Mouse (Mus musculus): Measurements from ENCODE around the gene Ly6g6f. TPM values are rescaled to one million over a fixed set of nuclear protein-coding genes. Genes with fewer than 3 reads are reported as not detected.

The Ly6g6f gene
- polyA plus RNA-seq, 1 experiment from 2014 or later, result 0.36 TPM

DNA sequence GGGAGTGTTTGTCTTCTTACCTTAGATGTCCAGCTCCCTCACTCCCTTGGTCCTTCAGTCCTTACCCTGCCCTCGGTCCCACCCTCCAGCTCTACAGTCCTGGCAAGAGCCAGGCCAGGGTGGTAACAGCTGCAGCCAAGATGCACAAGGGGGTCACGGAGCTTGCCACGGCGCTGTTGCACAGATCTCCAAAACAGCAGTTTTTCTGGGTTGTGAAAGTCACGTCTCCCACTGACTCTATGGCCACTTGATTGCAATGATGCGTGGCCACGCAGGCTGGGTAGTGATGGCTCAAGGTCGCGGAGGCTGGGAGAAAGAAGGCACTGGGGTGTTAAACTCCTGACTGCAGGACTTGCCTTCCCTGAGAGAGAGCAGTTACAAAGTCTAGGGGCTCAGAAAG is 14.0 kb downstream of the Ly6g6f start:
- ATAC-seq (replicated peaks; ENCODE audit: insufficient number of reproducible peaks, low FRiP score, low TSS enrichment, low read depth) (no peak), DNase-seq (ENCODE audit: low spot score) (no peak)
- H3K36me3 ChIP-seq (replicated peaks; ENCODE audit: control insufficient read depth, insufficient read depth, low read depth, low read length), result no peaks in the 10 kb centered on the region
- peaks cover 6% of the 10 kb centered on the region for H3K27me3 ChIP-seq (ENCODE audit: control insufficient read depth, insufficient read depth, low read length)
- WGBS, result 81% methylated on average over 9 of the region's 9 CpGs
- no peak overlapping the region; the same call in 1 of the 2 replicates for H3K27ac ChIP-seq (replicated peaks; ENCODE audit: low read depth, low read length)
- no peak overlapping the region for H3K4me3 ChIP-seq (ENCODE audit: low read depth, low read length)
- H3K9ac ChIP-seq (replicated peaks; ENCODE audit: low read length), result no peak overlapping the region
- no peak overlapping the region for H3K4me2 ChIP-seq (ENCODE audit: low read depth, low read length)
- no peaks in the 10 kb centered on the region for H3K9me3 ChIP-seq (replicated peaks; ENCODE audit: control insufficient read depth, low read length)
- peaks cover 2% of the 10 kb centered on the region; the same call in 1 of the 2 replicates for H3K4me1 ChIP-seq (ENCODE audit: control insufficient read depth, insufficient read depth, low read length)

DNA sequence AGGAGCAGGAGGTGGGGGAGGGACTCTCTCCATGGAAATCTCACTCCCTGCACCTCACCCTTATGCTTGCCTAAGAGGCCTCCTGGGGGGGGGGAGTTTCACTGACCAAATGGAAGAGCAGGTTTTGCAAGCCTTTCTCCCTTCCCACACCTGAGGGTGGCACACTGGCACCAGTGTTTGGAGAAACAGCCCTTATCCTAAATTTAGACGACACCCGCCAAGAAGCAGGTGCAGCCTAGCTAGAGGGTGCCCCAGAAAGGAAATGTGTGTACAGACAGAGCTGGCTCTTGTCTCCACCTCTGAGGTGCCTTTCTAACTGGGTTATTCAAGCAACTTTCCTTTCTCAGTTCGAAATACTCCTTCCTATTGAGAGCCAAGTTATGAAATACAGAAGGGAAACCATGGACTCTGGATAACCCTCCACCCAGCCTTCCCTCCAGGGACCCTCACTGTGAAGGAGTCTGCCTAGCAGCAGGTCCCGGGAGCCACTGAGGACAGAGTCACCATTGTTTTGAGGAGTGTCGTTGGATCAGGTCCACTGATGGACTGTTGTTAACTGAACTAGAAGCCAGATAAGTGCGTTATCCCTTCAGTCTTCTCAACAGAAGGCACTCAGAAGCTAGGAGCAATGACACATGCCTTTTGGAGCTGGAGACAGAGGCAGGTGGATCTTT is 14.7 kb downstream of the Ly6g6f start:
- Histone ChIP-seq H3K9me3 (replicated peaks; ENCODE audit: control insufficient read depth, low read length) (no peaks in the 10 kb centered on the region), H3K27me3 (ENCODE audit: control insufficient read depth, insufficient read depth, low read length) (peaks cover 9% of the 10 kb centered on the region), H3K4me2 (ENCODE audit: low read depth, low read length) (no peak overlapping the region), H3K27ac (replicated peaks; ENCODE audit: low read depth, low read length) (no peak overlapping the region), H3K9ac (replicated peaks; ENCODE audit: low read length) (no peak overlapping the region), H3K4me1 (ENCODE audit: control insufficient read depth, insufficient read depth, low read length) (no peaks in the 10 kb centered on the region), H3K36me3 (replicated peaks; ENCODE audit: control insufficient read depth, insufficient read depth, low read depth, low read length) (no peaks in the 10 kb centered on the region), H3K4me3 (ENCODE audit: low read depth, low read length) (no peak overlapping the region)
- 50% methylated on average over 6 of the region's 6 CpGs for WGBS
- DNase-seq (ENCODE audit: low spot score), result no peak
- no peak for ATAC-seq (replicated peaks; ENCODE audit: insufficient number of reproducible peaks, low FRiP score, low TSS enrichment, low read depth)

DNA sequence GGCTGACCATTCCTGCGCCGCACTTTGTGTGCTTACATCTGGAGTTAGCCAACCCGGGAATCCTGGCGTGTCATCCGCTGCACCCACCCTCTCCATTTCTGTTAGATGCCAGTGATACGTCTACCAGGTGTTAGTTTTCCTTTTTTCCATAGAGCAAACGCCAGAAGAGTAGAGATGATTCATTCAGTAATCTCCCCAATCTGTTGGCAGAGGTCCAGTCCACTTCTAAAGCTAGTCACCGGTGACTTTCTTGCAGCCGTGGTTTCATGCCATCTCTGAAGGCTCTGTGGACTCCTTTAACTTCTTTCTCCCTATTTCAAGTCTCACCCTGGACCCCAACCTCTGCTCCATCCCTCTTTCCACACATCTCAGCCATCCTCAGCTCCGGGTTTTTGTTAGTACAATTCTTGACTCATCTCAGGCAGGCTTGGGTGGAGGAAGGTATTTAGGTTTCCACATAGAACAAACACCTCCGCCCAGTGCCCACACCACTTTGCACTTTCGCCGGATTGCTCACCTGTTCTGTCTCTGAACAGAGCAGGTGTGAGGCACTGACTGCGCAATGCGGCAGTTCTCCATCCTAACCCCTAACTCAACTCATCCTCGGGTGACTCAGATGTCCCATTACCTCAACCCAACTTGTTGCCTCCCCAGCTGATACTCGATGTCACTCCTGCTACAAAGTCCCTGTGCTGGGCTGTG is 17.0 kb downstream of the Ly6g6f start:
- 82% methylated on average over 17 of the region's 17 CpGs for WGBS
- Histone ChIP-seq H3K27ac (replicated peaks; ENCODE audit: low read depth, low read length) (no peak overlapping the region), H3K27me3 (ENCODE audit: control insufficient read depth, insufficient read depth, low read length) (peaks cover 14% of the 10 kb centered on the region)

DNA sequence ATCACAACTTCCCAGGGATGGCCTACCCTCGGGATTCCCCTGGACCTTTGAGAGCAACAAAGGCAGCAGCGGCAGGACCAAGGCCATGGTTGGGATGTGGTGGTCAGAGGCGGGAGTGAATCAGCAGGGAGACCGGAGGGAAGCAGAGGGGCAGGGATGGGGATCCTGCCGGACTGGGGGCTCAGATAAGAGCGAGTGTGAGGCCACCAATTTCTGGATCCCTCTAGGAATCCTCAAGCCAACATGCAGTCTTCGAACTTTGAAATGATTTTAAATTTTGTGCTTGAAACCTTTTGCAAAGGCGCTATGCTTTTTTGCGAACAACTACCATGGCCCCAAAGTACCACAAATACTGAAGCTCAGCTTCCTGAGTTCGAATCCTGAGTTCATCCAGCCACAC is 19.3 kb downstream of the Ly6g6f start, which contains the start of gene Mpig6b:
Gene Mpig6b, minus strand, starts transcription at position 101 of the 400 bp plus-strand sequence.
- DNase-seq (ENCODE audit: low spot score) (no peak), ATAC-seq (replicated peaks; ENCODE audit: insufficient number of reproducible peaks, low FRiP score, low TSS enrichment, low read depth) (no peak)
- Histone ChIP-seq H3K27ac (replicated peaks; ENCODE audit: low read depth, low read length) (no peak within 1 kb of the TSS), H3K27me3 (ENCODE audit: control insufficient read depth, insufficient read depth, low read length) (peaks cover 14% of the 10 kb centered on the region), H3K9me3 (replicated peaks; ENCODE audit: control insufficient read depth, low read length) (no peaks in the 10 kb centered on the region), H3K4me3 (ENCODE audit: low read depth, low read length) (peak within 1 kb of the TSS; percentile 27), H3K4me1 (ENCODE audit: control insufficient read depth, insufficient read depth, low read length) (peaks cover 4% of the 10 kb centered on the region; the same call in 1 of the 2 replicates), H3K4me2 (ENCODE audit: low read depth, low read length) (peak within 1 kb of the TSS; percentile 60), H3K9ac (replicated peaks; ENCODE audit: low read length) (peak within 1 kb of the TSS; percentile 46), H3K36me3 (replicated peaks; ENCODE audit: control insufficient read depth, insufficient read depth, low read depth, low read length) (peaks cover 6% of the 10 kb centered on the region)
- 44% methylated on average over 10 of the region's 10 CpGs for WGBS

More for the DNA sequence above, 17.0 kb downstream of the Ly6g6f start:
- H3K4me3 ChIP-seq (ENCODE audit: low read depth, low read length), result no peak overlapping the region
- H3K4me2 ChIP-seq (ENCODE audit: low read depth, low read length), result no peak overlapping the region; the same call in 1 of the 2 replicates
- H3K9ac ChIP-seq (replicated peaks; ENCODE audit: low read length), result no peak overlapping the region
- H3K36me3 ChIP-seq (replicated peaks; ENCODE audit: control insufficient read depth, insufficient read depth, low read depth, low read length), result no peaks in the 10 kb centered on the region
- no peak for ATAC-seq (replicated peaks; ENCODE audit: insufficient number of reproducible peaks, low FRiP score, low TSS enrichment, low read depth)
- H3K9me3 ChIP-seq (replicated peaks; ENCODE audit: control insufficient read depth, low read length), result no peaks in the 10 kb centered on the region
- H3K4me1 ChIP-seq (ENCODE audit: control insufficient read depth, insufficient read depth, low read length), result peaks cover 4% of the 10 kb centered on the region; the same call in 1 of the 2 replicates
- no peak for DNase-seq (ENCODE audit: low spot score)

DNA sequence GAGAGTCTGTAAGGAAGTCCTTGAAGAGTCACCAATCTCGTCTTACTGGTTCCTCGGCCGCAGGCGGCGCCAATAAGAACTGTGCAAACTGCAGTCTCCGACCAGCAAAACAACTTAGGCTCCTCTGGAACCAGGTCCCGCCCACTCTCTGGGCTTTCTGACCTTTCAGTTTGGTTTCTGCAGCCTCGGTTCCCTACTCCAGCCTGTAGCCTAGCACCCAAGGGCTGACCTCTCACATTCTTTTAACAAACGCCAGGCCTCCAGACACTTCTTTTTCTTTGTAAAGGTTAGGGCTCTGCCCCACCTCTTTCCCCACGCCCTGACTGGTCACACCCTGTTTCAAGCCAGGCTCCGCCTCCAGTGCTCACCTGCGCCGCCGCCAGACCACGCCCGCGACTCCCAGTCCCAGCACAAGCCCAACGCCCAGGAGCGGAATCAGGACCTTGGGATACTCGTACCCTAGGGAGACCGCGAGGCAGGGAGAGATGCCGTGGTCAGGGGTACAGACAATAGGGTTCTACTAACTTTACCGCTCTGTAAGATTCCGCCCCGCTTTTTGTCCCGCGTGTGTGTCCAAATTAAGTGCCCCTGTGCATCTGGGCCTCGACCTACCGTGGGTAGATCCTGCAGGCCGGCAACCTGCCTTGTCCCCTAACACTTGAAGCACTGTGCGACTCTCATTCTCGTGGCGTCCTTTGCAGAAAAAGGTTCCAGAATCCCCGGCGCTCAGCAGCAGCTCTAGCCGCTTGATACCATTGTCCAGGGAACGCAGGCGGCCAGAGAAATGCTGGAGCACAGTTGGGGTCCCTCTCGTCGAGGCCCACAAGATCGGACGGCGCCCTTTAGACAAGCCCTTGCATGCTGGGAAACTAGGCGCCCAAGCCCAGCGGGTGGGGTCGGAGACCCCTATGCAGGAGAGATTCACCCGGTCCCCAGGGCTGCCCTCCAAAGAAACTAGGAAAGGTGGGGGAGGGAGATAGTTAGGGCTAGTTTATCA is 20.2 kb downstream of the Ly6g6f start, which contains the start of gene Ly6g6c:
Gene Ly6g6c, plus strand, starts transcription at position 438 of the 997 bp plus-strand sequence.
- Histone ChIP-seq H3K4me1 (ENCODE audit: control insufficient read depth, insufficient read depth, low read length) (peaks cover 12% of the 10 kb centered on the region), H3K27me3 (ENCODE audit: control insufficient read depth, insufficient read depth, low read length) (peaks cover 14% of the 10 kb centered on the region), H3K9ac (replicated peaks; ENCODE audit: low read length) (peak within 1 kb of the TSS; percentile 46), H3K36me3 (replicated peaks; ENCODE audit: control insufficient read depth, insufficient read depth, low read depth, low read length) (peaks cover 9% of the 10 kb centered on the region), H3K4me2 (ENCODE audit: low read depth, low read length) (peak within 1 kb of the TSS; percentile 60), H3K4me3 (ENCODE audit: low read depth, low read length) (peak within 1 kb of the TSS; percentile 27), H3K27ac (replicated peaks; ENCODE audit: low read depth, low read length) (no peak within 1 kb of the TSS), H3K9me3 (replicated peaks; ENCODE audit: control insufficient read depth, low read length) (no peaks in the 10 kb centered on the region)
- DNase-seq (ENCODE audit: low spot score) (peak; percentile 77), ATAC-seq (replicated peaks; ENCODE audit: insufficient number of reproducible peaks, low FRiP score, low TSS enrichment, low read depth) (peak; percentile 11; the same call in 1 of the 2 replicates)
- 2% methylated on average over 48 of the region's 48 CpGs for WGBS

DNA sequence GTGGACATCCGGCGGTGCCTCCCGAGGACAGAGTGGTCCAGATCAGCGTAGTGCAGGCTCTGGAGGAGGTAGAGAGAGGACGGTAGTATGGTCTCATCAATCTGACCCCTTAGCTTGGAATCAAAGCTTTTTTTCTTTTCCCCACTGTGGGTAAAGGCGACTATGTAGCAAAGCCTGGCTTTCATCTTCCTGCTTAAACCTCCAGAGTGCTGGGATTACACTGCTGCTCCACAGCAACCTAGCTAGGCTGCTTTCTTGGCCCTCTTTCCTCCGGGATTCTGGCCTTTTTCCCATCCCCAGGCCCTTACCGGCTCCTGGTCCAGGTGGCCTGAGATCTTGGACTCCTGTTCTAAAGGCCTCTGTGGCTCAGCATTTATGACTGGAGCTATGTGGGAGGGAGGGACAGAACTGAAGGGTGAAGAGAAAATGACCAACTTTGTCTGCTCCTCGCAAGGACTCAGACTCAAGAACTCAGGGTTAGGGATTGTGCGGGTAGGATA is 21.0 kb downstream of the Ly6g6f start:
- DNase-seq (ENCODE audit: low spot score), result no peak
- Histone ChIP-seq H3K9ac (replicated peaks; ENCODE audit: low read length) (no peak overlapping the region; the same call in 1 of the 2 replicates), H3K36me3 (replicated peaks; ENCODE audit: control insufficient read depth, insufficient read depth, low read depth, low read length) (peaks cover 9% of the 10 kb centered on the region), H3K4me3 (ENCODE audit: low read depth, low read length) (peak overlapping the region; percentile 27; the same call in 1 of the 2 replicates), H3K4me1 (ENCODE audit: control insufficient read depth, insufficient read depth, low read length) (peaks cover 13% of the 10 kb centered on the region), H3K27ac (replicated peaks; ENCODE audit: low read depth, low read length) (no peak overlapping the region), H3K9me3 (replicated peaks; ENCODE audit: control insufficient read depth, low read length) (no peaks in the 10 kb centered on the region), H3K4me2 (ENCODE audit: low read depth, low read length) (no peak overlapping the region; the same call in 1 of the 2 replicates), H3K27me3 (ENCODE audit: control insufficient read depth, insufficient read depth, low read length) (peaks cover 14% of the 10 kb centered on the region)
- 29% methylated on average over 10 of the region's 10 CpGs for WGBS
- no peak for ATAC-seq (replicated peaks; ENCODE audit: insufficient number of reproducible peaks, low FRiP score, low TSS enrichment, low read depth)

DNA sequence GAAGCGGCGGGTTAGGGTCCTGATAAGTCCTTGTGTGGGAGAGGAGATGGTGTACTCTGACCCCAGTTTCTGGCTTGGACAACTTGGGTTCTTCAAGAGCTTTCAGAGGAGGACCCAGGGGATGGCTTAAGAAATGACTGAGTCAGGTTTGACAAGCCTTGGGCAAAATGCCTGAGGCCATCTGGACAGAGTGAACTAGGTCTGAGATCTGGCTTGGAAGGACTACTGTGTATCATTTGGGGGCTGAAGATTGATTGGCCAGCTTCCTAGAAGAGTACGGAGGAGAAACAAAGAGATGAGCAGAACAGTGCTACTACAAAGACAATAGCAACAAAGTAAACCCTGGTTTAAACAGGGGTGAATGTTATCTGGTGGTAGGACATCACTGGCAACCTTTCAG is 21.9 kb downstream of the Ly6g6f start:
- 93% methylated on average over 3 of the region's 3 CpGs for WGBS
- Histone ChIP-seq H3K27ac (replicated peaks; ENCODE audit: low read depth, low read length) (no peak overlapping the region), H3K36me3 (replicated peaks; ENCODE audit: control insufficient read depth, insufficient read depth, low read depth, low read length) (peaks cover 9% of the 10 kb centered on the region), H3K27me3 (ENCODE audit: control insufficient read depth, insufficient read depth, low read length) (peaks cover 14% of the 10 kb centered on the region), H3K4me1 (ENCODE audit: control insufficient read depth, insufficient read depth, low read length) (peaks cover 13% of the 10 kb centered on the region), H3K9ac (replicated peaks; ENCODE audit: low read length) (no peak overlapping the region), H3K4me3 (ENCODE audit: low read depth, low read length) (no peak overlapping the region), H3K4me2 (ENCODE audit: low read depth, low read length) (no peak overlapping the region), H3K9me3 (replicated peaks; ENCODE audit: control insufficient read depth, low read length) (no peaks in the 10 kb centered on the region)
- no peak for ATAC-seq (replicated peaks; ENCODE audit: insufficient number of reproducible peaks, low FRiP score, low TSS enrichment, low read depth)
- no peak for DNase-seq (ENCODE audit: low spot score)
